Mouse (Mus musculus) c-Kit-positive CD71-negative TER-119-negative erythroid progenitor cells, embryonic 14.5 days (primary cell): ENCODE data around the gene Nxph1.

Source experiments
- DNase-seq: peaks from one replicate; pipeline ENCODE4 v3.0.0-alpha.2; 2013; ENCODE audit warnings: low read depth

Gene Nxph1

DNA sequence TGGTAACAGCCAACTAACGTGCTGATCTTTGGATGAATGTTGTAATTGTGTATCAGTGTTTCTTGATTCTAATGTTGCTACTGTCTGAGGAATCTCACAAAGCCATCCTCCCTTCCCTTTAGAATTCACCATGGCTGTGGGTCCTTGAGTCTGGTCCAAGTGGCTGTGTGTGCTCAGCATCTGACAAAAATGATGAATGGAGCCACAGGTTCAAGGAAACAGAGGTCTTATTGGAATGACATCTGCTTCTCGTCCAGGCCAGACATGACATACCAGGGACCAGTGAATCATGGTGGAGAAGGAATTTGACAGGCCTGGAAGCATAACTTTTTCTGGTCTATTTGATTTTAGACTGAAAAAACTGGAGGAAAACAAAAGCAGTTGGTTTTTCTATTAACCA lies 22.3 kb downstream of the Nxph1 start:
- DNase-seq = no peak

DNA sequence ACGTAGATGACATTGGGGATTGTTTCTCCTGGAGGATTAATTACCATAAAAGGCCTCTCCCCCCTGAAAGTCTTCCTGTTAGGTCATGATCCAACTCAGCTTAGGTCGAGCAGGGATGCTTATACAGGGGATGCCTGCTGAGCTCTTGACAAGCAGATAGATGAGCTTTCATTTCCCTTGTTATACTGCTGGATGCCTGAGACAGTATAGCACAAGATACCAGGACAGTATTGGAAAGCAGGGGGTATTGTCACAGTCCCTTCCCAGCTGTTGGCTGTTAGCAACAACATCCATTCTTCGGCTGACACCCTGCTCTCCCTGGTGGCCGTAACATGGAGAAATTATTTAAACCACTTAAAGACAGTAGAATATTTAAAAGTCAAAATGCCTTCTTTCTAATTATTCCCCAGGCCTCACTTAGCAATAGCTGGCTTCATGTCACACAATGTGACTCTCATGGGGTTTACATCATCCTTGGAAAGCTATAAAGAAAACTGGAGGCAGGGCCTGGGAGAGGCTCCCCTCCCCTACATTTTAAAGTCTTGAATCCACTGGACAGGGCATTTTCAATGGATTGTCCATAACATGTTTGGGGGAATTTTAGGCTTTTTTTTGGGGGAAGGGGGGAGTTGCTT lies 31.1 kb downstream of the Nxph1 start:
- DNase-seq = no peak

DNA sequence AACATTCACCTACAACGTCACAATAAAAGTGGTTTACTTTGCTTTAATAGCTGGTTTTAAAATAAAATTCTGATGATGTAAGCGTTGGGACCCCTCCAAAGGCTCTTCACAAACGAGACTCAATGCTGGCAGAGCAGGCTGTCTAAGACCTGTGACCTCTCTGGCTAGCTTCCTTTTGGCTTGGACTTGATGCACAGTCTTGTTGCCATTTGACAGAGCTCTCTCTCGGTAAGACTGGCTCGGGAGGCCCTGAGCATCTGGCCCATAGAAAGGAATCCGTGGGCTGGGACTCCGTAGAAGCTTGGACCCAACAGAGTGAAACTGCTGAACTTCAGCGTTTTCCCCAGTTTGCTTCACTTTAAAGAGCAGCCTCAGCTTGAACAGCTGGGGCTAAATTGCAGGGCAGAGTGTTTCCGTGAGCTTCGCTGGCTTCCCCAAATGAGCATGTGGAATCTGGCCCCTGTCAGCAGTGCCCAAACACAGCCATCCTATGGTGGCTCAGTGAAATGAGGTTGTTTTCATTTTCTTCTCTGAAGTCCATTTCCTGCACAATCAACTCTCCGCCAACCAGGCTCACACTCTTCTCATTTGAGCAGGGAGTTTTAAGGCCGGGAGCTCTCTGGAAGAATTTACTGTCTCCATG lies 48.2 kb downstream of the Nxph1 start:
- DNase-seq = no peak

DNA sequence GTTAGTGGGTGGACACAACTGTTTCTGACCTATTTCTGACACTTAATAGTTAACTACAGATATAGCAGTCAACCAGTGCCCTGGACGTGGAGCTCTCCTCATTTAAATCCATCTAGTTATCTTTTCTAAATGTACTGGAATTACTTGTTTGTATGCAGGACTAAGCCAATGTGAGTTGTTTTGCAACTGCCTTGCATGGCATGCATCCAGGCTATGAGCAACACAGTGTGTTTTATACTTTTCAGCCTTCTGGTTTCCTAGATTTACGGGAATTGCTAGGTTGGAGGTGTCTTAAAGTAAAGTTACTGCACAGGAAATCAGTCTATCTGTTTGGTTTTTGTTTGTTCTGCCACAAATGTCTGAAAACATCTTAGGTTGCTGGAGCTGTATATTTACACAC lies 49.1 kb downstream of the Nxph1 start:
- no peak for DNase-seq

DNA sequence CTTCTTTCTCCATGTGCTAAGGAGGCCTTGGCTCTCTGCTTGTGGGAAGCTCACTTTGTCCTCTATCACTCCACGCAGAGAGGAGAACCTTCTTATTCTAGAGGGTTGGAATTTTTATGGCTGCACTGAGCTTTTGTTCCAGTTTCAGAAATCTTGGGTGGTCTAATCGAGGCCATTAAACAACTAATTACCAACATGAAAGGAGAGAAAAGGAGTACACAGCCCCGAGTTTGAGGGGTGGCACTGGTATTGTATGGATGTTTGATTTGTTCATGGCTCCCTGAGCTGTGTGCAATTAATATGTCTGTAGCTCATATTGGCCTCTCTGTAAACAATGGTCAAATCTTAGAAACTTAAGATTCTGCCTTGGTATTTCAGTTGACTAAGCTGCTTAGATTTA lies 54.5 kb downstream of the Nxph1 start:
- no peak for DNase-seq

DNA sequence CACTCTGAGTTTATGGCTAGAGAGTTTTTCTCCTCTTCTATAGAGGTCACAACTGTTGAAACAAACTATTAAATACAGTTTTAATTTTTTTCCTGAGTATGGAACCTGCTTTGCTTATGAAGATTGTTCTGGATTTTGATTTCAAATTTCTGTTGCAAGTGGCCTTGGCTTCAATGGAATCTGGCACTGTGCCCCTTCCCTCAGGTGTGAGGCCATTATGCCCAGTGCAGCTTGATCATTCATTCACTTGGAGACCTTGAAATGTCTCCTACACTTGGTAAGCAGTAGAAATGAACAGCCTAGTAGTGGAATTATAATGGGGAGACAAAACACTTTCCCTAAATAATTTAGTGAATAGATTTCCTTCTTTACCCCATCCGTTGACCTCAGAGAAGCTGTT lies 78.4 kb downstream of the Nxph1 start:
- no peak for DNase-seq

DNA sequence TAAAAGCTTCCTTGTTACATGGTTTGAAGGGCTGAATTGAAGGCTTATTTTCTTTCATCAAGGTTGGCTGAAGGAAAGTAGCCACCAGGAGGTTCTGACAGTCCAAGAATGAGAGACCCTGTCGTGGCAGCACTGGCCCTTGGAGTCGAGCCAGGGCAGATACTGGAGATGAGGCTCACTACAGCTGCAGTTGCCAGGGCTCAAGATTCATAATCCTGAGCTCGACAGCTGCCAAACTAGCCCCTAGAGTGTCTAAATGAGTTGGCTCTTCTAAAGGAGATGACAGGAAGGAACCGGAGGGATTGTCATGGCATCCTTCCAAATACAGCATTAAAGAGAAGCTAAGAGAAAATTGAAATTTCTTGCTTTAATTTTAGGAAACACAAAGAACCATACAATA lies 78.9 kb downstream of the Nxph1 start:
- DNase-seq = no peak

DNA sequence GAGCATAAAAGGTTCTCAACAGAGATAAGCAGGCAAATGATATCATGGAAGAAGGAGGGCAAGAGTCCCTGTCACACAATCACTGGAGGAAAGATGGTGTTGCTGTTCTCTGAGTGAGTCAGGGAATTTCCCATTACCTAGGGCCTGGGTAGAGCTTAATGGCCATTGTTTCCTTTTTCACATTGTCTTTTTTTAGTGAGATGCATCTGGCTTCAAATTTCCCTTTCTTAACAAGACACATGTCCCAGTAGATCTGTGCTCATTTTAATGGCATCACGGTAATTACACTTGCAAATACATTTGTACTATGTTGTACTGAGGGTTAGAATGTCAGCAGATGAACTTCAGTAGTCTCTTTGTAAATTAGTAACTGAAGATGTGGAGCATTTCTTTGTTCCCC lies 80.3 kb downstream of the Nxph1 start:
- no peak for DNase-seq

DNA sequence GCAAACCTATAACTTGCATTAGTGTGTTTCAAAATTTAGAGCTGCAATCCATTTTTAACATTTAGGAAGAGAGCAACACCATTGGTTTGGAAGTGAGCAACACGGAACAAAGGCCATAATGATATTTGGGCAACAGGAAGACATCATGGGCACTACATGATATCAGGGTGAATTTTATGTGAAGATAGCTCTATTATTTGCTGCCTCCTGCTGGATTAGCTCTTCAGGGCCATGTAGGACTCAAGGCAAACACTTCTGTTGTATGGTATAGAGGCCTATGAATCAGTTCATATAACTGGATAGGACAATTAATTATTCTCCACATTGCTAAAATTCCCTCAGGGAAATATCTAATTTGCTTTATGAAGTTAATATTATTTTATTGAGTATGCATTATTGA lies 91.1 kb downstream of the Nxph1 start:
- DNase-seq = no peak

DNA sequence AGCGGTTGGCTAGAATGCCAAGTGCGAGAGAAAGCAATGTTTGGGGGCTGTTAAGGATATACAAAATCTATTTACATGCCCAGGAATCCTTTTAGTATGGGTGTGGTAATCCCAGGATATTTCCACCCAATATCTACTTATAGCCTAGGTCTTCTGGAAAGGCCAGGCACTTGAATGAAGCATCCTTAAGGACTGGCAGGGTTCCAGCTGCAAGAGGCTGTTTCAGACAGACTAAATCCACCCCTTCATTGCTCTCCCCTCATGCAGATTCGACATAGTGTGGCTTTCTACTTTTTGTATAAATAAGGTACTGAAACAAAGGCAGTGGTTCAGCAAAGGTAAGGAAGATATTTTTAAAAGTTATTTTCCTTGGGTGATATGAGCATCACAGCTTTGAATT lies 92.8 kb downstream of the Nxph1 start:
- DNase-seq = no peak

DNA sequence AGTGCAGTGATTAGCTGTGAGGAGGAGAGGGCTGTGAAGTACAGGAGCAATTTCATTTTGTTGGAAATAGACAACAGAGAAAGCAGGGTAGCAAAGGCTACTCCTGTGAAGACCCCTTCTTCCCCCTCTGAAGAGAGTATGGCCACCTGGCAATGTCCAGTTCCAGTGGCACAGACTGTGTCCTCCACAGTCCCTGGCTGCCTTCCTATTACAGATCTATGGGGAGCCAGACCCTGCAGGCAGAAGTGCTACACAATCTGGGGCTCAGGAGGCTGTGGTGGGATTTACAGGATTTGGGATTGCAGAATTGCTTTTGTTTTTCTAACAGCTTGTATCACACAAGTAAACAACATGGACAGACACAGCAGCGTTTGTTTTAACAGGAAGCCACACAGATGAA lies 94.2 kb downstream of the Nxph1 start:
- DNase-seq = no peak

DNA sequence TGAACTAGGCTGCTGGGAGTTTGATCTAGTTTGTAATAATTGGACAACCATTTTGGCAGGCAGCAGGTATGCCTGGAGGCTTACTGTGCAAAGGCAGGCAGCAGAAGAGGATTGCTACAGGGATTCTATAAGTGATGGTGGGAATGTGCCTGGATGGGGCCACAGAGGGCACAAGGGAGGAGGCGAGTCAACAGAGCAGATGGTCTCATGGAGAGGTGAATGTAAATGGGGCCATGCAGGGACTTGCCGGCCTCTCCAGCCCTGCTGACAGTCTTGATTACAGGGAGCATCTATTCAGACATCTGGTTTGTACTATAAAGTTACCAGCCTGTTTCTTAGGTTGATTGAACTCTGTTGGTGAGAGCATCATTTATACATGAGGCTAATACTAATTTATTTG lies 98.6 kb downstream of the Nxph1 start:
- no peak for DNase-seq

DNA sequence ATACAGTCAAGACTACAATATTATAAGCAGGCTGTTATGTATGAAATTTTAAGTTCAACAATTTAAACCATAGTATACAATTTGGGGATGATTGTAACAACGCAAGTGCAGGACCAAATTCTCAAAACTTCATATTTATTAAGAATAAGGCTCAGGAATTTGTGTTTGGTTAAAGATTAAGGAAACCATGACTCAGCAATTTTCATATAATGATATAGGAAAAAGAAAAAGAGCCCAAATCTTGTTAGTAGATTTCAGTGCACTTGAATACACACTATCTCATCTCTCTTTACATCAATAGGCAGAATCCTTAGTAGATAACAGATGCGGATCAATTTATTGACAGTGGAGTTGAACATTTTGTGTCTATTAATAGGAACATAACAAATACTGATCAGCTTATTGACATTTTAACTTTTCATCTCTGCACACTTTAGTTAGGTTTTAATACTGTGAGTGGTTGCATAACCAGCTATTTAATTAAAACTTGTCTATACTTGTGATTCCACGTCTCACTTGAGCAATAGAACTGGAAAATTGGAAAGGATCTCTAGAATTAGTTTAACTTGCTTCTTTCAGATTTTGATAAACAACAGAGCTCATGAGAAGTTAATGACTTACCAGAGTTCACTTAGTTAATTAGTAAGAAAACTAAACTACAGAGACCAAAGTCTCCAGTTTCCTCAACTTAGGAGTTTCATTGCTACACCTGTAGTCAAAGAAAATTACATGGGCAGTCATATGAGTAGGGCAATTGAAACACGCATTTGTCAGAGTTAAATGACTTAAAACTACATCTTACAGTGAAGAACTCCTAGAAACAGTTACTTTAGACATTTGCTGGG lies 113.3 kb downstream of the Nxph1 start:
- no peak for DNase-seq

DNA sequence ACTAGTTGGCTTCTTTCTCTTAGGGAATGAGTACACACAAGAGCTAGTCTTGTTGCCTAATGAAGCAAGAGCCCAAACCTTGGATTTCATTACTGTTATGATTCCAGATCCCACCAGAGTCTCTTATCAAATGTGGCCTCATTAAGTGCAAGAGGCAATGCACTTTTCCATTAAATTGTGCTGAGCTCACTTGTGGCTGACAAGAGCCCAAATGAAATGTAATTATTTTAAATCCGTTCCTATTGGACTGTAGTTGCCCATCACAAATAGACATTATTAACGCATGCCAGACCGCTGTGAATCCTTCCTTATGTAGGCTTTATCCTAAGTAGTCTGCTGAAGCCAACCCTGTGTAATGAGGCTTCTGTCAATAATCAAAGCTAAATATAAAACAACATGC lies 118.2 kb downstream of the Nxph1 start:
- no peak for DNase-seq

DNA sequence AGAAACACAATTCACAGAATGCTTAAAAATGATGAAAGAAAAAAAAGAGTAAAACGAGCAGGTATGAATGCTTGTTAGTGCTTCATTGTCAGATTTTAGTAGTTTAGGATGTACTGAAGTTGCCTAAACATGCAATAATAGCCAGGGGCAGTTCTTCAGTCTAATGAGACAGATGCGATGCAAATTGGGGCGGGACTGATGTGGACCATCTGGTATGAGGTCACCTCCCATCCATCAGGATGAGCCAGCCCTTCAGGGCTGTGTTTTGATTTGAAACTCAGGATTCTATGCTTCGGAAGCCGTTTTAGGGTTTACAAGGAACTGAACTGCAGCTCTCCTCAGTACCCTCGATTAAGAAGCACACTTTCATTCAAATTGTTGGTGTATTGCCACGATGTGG lies 121.7 kb downstream of the Nxph1 start:
- no peak for DNase-seq

DNA sequence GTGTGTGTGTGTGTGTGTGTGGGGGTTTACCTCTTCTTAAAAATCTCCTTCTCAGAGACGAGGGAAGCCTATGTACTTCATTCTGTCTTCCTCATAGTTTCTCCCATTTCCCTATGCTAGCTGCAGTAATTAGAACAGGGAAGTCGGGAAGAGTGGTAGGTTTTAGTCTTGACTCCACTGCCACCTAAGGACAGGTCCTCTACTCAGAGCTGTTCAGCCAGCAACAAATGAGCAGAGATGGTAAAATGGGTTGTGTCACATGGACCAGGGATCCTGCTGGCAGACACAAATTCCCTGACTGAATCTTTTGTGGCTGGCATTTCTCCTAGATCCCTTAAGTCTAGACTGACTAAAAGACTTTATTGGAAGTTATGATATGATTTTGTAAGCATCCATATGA lies 128.2 kb downstream of the Nxph1 start:
- no peak for DNase-seq

DNA sequence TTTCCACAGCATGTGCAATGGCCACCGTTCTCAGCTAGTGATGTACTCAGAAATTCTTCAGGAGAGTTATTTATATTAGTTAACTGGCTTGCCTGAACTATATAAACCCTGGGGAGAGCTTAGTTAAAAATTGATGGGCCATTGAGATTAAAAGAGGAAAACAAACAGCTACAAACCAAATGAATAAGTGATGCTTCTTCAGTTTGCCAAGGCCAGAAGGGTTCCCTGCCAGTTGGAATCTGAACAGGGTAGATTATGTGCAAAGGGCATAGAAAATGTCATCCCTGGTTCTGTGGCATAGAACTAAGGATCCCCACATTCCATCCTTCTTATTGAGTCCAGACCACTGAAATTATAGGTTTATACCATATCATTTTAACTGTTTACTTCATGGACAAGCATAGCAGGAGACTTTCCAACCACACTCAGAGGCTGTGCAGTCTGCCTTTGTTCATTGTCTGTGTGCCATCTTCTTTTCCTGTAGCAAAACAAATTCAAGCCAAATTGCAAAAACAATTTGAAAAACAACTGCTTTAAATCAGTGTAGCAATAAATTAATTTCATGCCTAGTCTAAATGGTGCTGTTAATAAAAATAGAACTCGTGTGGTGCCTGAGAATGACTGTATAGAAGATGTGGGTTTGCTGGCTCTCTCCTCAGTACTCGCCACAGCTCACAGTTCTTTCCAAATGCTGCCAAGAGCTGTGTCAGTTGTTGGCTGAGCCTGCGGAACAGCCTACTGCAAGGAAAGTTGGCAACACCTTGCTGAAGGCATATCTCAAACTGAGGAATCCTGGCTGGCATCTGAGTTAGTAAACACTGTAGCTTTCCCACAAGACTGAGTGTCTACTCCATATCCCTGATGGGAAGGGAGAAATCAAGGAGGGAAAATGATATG lies 129.8 kb downstream of the Nxph1 start:
- no peak for DNase-seq

DNA sequence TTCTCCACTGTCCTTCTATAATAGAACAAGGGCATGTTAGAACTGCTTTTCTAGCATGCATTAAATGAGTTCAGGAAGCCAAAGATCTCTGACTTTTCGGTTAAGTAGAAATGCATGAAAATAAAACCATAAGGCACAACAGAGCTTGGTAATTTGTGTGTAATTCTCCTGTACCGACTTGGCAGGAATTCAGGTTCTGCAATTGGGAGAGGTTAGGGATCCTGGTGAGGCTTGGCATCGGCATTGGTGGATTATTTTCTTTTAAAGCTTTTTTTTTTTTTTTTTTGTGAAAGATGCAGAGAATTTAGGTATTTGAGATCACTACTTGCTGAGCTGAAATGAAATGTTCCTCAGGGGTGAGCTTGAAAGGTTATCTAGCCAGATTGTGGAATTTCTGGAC lies 135.6 kb downstream of the Nxph1 start:
- DNase-seq = no peak

DNA sequence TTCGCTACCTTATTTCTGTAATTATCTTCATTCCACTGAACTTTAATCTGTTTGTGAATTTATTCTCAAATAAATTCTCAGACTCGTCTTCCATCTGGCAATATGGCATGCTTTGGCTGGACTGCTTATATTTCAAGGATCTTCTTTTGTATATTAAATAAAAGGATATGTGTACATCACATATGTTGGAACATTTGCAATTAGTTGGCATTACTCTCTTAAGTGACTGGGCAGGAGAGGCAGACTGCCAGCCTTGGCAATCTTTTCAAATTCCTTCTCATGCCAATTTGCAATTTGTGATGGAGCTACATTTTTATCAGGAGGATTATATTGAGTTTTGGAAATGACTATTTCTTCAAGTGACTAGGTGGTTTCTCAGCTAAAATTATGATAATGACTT lies 149.1 kb downstream of the Nxph1 start:
- no peak for DNase-seq

DNA sequence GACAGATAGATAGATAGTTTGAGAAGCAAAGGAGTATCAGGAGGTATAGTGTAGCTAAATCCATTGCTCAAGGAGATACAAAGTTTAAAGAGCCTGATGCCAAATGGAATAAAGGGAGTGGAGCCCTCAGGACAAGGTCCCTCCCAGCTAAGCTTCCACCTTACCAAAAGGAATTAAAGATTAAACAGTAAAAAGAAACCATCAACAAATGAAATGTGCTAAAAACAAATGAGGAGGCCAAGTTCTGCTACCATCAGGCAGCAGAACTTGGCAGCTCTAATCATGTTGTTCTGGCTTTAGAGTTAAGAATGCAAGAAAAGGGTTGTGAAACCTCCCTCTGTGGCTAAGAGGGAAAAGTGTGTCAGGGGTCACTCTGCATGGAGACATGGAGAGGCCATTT lies 159.1 kb downstream of the Nxph1 start:
- DNase-seq = no peak

DNA sequence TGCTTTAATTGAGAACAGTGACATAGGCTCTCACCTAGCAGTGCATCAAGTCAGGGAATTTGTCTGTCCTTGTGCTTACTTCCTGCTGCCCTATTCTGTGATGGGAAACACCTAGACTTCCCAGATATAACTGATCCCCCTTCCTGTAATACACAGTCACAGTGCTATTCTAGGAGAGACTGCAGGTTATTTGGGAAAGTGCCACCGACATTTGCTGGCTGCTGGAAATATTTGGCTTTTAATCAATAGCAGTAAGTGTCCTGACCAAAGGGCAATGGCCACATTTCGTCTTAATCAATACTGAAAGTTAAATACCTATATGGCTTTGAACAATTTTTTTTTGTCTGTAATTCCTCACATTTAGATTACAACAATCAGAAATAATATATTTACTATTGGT lies 170.9 kb downstream of the Nxph1 start:
- DNase-seq = no peak

DNA sequence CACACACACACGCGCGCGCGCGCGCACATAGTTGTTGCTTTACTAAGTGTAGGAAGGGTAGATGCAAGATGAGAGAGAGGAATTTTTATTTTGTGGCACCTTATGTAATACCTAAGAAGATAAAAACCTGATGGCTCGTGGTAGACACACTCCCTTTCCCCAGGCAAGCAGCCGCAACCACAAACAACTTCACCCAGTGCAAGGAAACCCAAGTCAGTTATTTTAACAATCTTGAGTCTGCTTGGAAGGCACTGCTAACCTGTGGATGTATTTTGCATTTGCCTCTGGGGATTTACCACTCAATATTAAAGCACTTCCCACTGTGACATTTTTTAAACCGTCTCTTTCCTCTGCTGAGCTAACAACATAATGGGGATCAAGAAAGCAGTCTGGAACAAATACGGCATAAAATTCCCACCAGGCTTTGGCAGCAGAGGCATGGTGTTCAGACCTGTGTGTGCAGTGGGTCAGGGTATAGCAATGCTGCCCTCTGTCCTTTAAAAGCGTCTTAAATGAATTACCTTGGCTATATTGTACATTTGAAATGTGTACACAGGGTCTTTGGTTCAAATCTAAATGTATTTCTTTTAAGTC lies 176.2 kb downstream of the Nxph1 start:
- no peak for DNase-seq
